Mouse (Mus musculus) midbrain, embryonic 12.5 days (tissue): ENCODE measurements around the gene Zfp354b. TPM values are rescaled to one million over a fixed set of nuclear protein-coding genes. Genes with fewer than 3 reads are reported as not detected.

Experiments
- ATAC-seq: fragments of 200-750 bp; cut with Nextera tagmentation; 2 replicates; pipeline ENCODE4 v1.8.0; 2017; ENCODE audit warnings: low read depth, moderate TSS enrichment, moderate library complexity; ENCODE audit not compliant: low FRiP score
- H3K27ac ChIP-seq: fragments of 300-500 bp; sonication (generic); replicated peaks from 2 replicates; pipeline ENCODE4 v1.5.1; 2016; ENCODE audit warnings: mild to moderate bottlenecking
- H3K27me3 ChIP-seq: fragments of 300-500 bp; sonication (generic); 2 replicates; pipeline ENCODE4 v1.6.1; 2016; ENCODE audit warnings: mild to moderate bottlenecking
- H3K36me3 ChIP-seq: fragments of 300-500 bp; sonication (generic); 2 replicates; pipeline ENCODE4 v1.6.1; 2016
- H3K4me1 ChIP-seq: fragments of 300-500 bp; sonication (generic); 2 replicates; pipeline ENCODE4 v1.6.1; 2016
- H3K4me2 ChIP-seq: fragments of 300-500 bp; sonication (generic); replicated peaks from 2 replicates; pipeline ENCODE4 v1.6.1; 2016; ENCODE audit warnings: mild to moderate bottlenecking, moderate library complexity
- H3K4me3 ChIP-seq: fragments of 300-500 bp; sonication (generic); 2 replicates; pipeline ENCODE4 v1.5.1; 2016; ENCODE audit warnings: mild to moderate bottlenecking
- H3K9ac ChIP-seq: fragments of 300-500 bp; sonication (generic); replicated peaks from 2 replicates; pipeline ENCODE4 v1.6.1; 2016; ENCODE audit warnings: mild to moderate bottlenecking, moderate library complexity
- H3K9me3 ChIP-seq: fragments of 300-500 bp; sonication (generic); 2 replicates; pipeline ENCODE4 v1.6.1; 2016; ENCODE audit warnings: mild to moderate bottlenecking
- WGBS: fragments of 180-500 bp; shearing (Covaris S2); methylation state at CpG from one replicate; pipeline ENCODE4 v1.1.7; 2016; 5-methylcytosine and 5-hydroxymethylcytosine counted together
- polyA plus RNA-seq: library from polyadenylated mRNA; unstranded; fragments of >200 nt; fragmentation: Nextera tagmentation; extraction: Ambion mirVana; gene quantifications from 2 replicates; pipeline ENCODE4 v1.2.1, GENCODE M21; 2016

The Zfp354b gene
- polyA plus RNA-seq, 1 experiment from 2014 or later = 2.4 TPM

- H3K36me3 ChIP-seq = peaks cover 96% of the 10 kb centered on the region
- no peaks in the 10 kb centered on the region for H3K27me3 ChIP-seq
- H3K4me1 ChIP-seq = no peaks in the 10 kb centered on the region
- no peak for ATAC-seq
- WGBS = 96% methylated on average over 3 of the region's 3 CpGs
- no peak overlapping the region for H3K27ac ChIP-seq
- peaks cover 22% of the 10 kb centered on the region for H3K9me3 ChIP-seq
- H3K4me3 ChIP-seq = no peak overlapping the region
- H3K9ac ChIP-seq = no peak overlapping the region
- no peak overlapping the region for H3K4me2 ChIP-seq
Observed at GRCm38 (mm10) chr11:50878641-50879040, 52.8 kb downstream of the Zfp354b start.

Other genes with a start within 250 kb of the Zfp354b start
- 58.1 and 59.2 TPM in 2 replicates for gene Zfp354c, start 103.9 kb downstream of the Zfp354b start, polyA plus RNA-seq
- 1.1 and 1.8 TPM in 2 replicates for gene Zfp879, start 90.1 kb downstream of the Zfp354b start, polyA plus RNA-seq
- gene Grm6, start 80.9 kb downstream of the Zfp354b start, polyA plus RNA-seq = not detected in 2 replicates
- 17.3 and 19.3 TPM in 2 replicates for gene Zfp454, start 44.0 kb downstream of the Zfp354b start, polyA plus RNA-seq
- gene Zfp2, start 15.5 kb downstream of the Zfp354b start, polyA plus RNA-seq = 37.4 and 40.2 TPM in 2 replicates
- not detected in 2 replicates for gene 4933414I15Rik, start 12.1 kb upstream of the Zfp354b start, polyA plus RNA-seq
- not detected in 2 replicates for gene Prop1, start 22.1 kb upstream of the Zfp354b start, polyA plus RNA-seq
- gene Olfr1378, start 34.9 kb upstream of the Zfp354b start, polyA plus RNA-seq = not detected in 2 replicates
- gene Olfr1377, start 50.3 kb upstream of the Zfp354b start, polyA plus RNA-seq = not detected in 2 replicates
- not detected in 2 replicates for gene Olfr51, start 72.0 kb upstream of the Zfp354b start, polyA plus RNA-seq
- gene Olfr54, start 82.6 kb upstream of the Zfp354b start, polyA plus RNA-seq = not detected in 2 replicates
- not detected in 2 replicates for gene Olfr1375, start 116.5 kb upstream of the Zfp354b start, polyA plus RNA-seq
- 11.3 and 11.7 TPM in 2 replicates for gene Zfp354a, start 127.6 kb upstream of the Zfp354b start, polyA plus RNA-seq